Mouse (Mus musculus): ENCODE measurements at regions not wholly inside any gene's neighbourhood (a gene's known extent, or its start where the extent isn't known, plus 50 kb on each side); places are given as distances from the start of the nearest gene placed in this dataset.

DNA sequence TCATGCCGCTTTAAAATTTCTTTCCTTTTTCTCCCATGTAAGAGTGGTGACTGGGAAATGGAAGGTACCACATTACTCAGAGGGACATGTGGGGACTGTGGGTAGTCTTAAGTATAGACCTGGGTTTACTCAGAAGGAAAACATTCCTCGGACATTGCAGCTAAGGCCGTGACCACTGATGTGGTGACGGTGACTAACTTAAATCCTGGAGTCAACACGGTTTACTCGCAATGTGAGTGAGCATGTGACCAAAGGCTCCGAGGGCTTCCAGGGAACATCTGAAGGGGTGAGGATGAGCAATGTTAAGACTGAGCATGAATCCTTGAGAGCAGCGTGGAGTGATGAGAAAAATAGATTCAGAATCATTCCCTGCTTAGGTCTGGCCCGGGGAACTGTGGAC lies 133.1 kb upstream of the Adamts5 start:
- no peak for DNase-seq
- no peaks in the 10 kb centered on the region for H3K4me1 ChIP-seq (ENCODE audit: control insufficient read depth, insufficient read depth, low read length)
- H3K27ac ChIP-seq (ENCODE audit: insufficient read depth, low read length) = no peak overlapping the region
- no peak overlapping the region for H3K4me3 ChIP-seq (replicated peaks; ENCODE audit: insufficient read depth, low read depth, low read length)
- WGBS = 91% methylated on average over 9 of the region's 9 CpGs
- TF ChIP-seq CTCF (IDR thresholded peaks at IDR 0.05; ENCODE audit: borderline replicate concordance, insufficient read depth, low read depth, low read length) (no peak), POLR2A (IDR thresholded peaks at IDR 0.05; ENCODE audit: borderline replicate concordance, insufficient read depth, low read length) (no peak)
- H3K27me3 ChIP-seq (ENCODE audit: control insufficient read depth, insufficient read depth, low read length) = no peaks in the 10 kb centered on the region

DNA sequence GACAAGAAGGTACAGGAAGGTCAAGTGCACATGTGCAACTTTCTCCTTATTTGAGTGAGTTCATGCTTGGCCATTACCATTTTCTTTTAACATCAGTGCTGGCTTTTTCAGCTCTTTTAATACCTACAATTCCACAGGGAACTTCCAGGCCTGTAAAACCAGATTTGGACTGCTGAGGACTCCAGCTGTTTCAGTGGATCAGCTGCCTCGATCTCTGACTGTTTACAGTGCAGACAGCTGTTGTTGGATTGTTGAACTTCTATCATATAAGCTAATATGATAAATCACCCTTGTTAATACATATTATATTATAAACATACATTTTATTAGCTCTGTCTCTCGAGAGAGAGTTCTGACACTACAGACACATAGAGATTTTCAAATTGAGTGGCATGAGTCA lies 126.1 kb upstream of the Adamts5 start:
- Histone ChIP-seq H3K4me3 (replicated peaks; ENCODE audit: insufficient read depth, low read depth, low read length) (no peak overlapping the region), H3K4me1 (ENCODE audit: control insufficient read depth, insufficient read depth, low read length) (no peaks in the 10 kb centered on the region), H3K27ac (ENCODE audit: insufficient read depth, low read length) (no peak overlapping the region), H3K27me3 (ENCODE audit: control insufficient read depth, insufficient read depth, low read length) (no peaks in the 10 kb centered on the region)
- DNase-seq = no peak
- no peak for TF ChIP-seq CTCF (IDR thresholded peaks at IDR 0.05; ENCODE audit: borderline replicate concordance, insufficient read depth, low read depth, low read length)
- no peak for TF ChIP-seq POLR2A (IDR thresholded peaks at IDR 0.05; ENCODE audit: borderline replicate concordance, insufficient read depth, low read length)
- WGBS = 53% methylated on average over 2 of the region's 2 CpGs

DNA sequence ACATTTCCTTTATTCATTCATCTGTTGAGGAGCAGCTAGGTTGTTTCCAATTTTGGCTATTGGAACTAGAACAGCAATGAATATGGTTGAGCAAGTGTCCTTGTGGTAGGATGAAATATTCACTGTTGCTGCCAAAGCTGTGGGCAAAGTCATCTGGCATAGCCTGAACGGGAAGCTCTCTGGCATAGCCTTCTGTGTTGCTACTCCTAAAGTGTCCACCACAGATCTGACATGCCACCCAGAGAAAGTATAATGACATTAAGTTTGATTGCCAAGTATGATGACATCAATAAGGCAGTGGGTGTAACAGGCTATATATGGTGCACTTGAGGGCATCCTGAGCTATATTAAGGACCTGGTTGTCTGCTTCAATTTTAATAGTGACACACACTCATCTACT lies 113.7 kb upstream of the Adamts5 start:
- no peak for TF ChIP-seq CTCF (IDR thresholded peaks at IDR 0.05; ENCODE audit: borderline replicate concordance, insufficient read depth, low read depth, low read length)
- TF ChIP-seq POLR2A (IDR thresholded peaks at IDR 0.05; ENCODE audit: borderline replicate concordance, insufficient read depth, low read length) = no peak
- 13% methylated on average over 1 of the region's 1 CpGs for WGBS
- Histone ChIP-seq H3K4me3 (replicated peaks; ENCODE audit: insufficient read depth, low read depth, low read length) (no peak overlapping the region), H3K27me3 (ENCODE audit: control insufficient read depth, insufficient read depth, low read length) (no peaks in the 10 kb centered on the region), H3K27ac (ENCODE audit: insufficient read depth, low read length) (no peak overlapping the region), H3K4me1 (ENCODE audit: control insufficient read depth, insufficient read depth, low read length) (no peaks in the 10 kb centered on the region)
- DNase-seq = peak in 1 of 2 experiments; percentile 18

DNA sequence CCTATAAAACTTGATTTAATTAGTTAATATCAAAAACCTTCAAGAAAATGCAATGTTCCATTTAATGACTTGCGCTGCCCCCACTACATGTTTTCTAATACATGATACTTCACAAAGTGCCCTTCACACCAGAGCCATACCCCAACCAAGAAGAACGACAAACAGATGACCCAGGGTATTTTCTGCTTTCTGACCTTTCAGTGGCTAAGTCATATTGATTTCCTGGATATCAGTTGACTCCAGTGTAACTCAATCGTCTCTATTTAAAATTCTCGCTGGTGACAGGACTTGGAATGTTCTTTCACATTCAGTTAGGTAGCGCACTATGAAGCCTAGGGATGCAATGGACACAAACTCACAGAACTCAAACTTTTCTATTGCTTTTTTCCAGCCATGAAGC lies 109.4 kb upstream of the Adamts5 start:
- 88% methylated on average over 5 of the region's 5 CpGs for WGBS
- no peaks in the 10 kb centered on the region for H3K27me3 ChIP-seq (ENCODE audit: control insufficient read depth, insufficient read depth, low read length)
- no peak for TF ChIP-seq POLR2A (IDR thresholded peaks at IDR 0.05; ENCODE audit: borderline replicate concordance, insufficient read depth, low read length)
- TF ChIP-seq CTCF (IDR thresholded peaks at IDR 0.05; ENCODE audit: borderline replicate concordance, insufficient read depth, low read depth, low read length) = no peak

DNA sequence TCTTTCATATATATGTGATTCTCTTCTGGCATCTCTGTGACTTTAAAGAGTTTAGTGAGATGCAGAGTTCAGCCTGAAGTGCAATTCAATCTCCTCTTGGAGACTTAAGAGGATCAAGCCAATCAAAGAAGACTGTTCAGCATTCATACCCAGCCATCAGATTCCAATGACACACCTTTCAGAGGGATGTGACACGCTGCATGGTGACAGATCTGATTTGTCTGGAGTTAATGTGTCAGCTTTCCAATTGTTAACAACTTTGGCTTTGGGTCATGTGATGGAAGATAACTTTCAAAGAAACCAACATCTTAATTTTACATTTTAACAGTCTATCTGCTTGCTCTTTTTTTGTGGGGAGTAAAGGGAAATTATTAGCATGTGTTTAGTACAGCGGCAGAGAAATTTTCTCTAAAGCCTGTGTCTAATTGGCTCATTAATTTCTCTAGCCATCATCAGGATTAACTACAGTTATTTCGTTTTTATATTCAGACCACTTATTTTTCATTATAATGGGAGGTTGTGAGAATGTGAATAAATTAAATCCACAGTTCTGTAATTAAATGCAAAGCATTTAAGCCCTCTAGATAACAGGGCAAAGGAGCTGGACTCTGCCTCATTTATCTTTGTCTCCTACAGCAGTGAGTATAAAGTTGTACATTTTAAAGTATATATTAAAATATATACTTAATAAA lies 108.2 kb upstream of the Adamts5 start:
- no peak for TF ChIP-seq CTCF (IDR thresholded peaks at IDR 0.05; ENCODE audit: borderline replicate concordance, insufficient read depth, low read depth, low read length)
- no peak for TF ChIP-seq POLR2A (IDR thresholded peaks at IDR 0.05; ENCODE audit: borderline replicate concordance, insufficient read depth, low read length)
- Histone ChIP-seq H3K27me3 (ENCODE audit: control insufficient read depth, insufficient read depth, low read length) (no peaks in the 10 kb centered on the region), H3K4me1 (ENCODE audit: control insufficient read depth, insufficient read depth, low read length) (no peaks in the 10 kb centered on the region), H3K27ac (ENCODE audit: insufficient read depth, low read length) (no peak overlapping the region), H3K4me3 (replicated peaks; ENCODE audit: insufficient read depth, low read depth, low read length) (no peak overlapping the region)
- DNase-seq = no peak
- WGBS = 61% methylated on average over 3 of the region's 3 CpGs

More for the DNA sequence above, 109.4 kb upstream of the Adamts5 start:
- H3K27ac ChIP-seq (ENCODE audit: insufficient read depth, low read length) = no peak overlapping the region
- no peak for DNase-seq
- no peaks in the 10 kb centered on the region for H3K4me1 ChIP-seq (ENCODE audit: control insufficient read depth, insufficient read depth, low read length)
- H3K4me3 ChIP-seq (replicated peaks; ENCODE audit: insufficient read depth, low read depth, low read length) = no peak overlapping the region

DNA sequence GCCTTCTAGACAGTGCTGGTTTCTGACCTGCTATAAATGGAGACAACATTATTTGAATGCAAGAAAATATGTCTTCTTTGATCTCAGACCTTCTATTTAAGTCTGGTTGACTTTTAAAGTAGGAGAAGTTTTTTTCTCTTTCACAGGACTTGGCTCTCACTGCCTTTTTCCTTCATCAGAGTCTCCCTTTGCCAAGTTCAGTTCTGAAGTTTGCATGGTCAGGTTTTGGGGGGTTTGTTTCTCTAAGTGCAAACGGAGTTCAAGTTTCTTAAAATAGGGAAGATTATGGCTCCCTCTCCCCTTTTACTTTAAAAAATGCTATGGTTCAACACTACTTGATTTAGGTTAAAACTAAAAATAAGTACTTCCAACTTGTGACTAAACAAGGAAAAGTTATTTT lies 106.2 kb upstream of the Adamts5 start:
- Histone ChIP-seq H3K27me3 (ENCODE audit: control insufficient read depth, insufficient read depth, low read length) (no peaks in the 10 kb centered on the region), H3K4me1 (ENCODE audit: control insufficient read depth, insufficient read depth, low read length) (no peaks in the 10 kb centered on the region), H3K27ac (ENCODE audit: insufficient read depth, low read length) (no peak overlapping the region), H3K4me3 (replicated peaks; ENCODE audit: insufficient read depth, low read depth, low read length) (no peak overlapping the region)
- 64% methylated on average over 1 of the region's 1 CpGs for WGBS
- no peak for DNase-seq
- TF ChIP-seq CTCF (IDR thresholded peaks at IDR 0.05; ENCODE audit: borderline replicate concordance, insufficient read depth, low read depth, low read length) (no peak), POLR2A (IDR thresholded peaks at IDR 0.05; ENCODE audit: borderline replicate concordance, insufficient read depth, low read length) (no peak)

DNA sequence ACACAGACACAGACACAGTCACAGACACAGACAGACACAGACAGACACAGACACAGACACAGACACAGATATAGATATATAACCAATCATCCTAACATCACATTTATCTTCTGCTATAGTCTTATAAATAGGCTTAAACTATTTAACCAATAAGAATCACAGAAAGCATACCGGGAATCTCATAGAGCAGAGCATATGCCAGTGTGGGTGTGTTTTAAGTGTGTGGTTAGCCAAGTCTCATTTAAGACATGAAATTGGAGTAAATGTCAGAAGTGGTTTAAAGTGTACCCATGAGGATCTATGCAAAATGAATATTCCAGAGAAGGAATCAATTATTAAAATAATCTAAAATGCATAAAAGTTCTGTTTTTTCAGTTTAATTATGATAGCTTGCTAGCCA lies 99.2 kb upstream of the Adamts5 start:
- no peak overlapping the region for H3K4me3 ChIP-seq (replicated peaks; ENCODE audit: insufficient read depth, low read depth, low read length)
- DNase-seq = no peak

DNA sequence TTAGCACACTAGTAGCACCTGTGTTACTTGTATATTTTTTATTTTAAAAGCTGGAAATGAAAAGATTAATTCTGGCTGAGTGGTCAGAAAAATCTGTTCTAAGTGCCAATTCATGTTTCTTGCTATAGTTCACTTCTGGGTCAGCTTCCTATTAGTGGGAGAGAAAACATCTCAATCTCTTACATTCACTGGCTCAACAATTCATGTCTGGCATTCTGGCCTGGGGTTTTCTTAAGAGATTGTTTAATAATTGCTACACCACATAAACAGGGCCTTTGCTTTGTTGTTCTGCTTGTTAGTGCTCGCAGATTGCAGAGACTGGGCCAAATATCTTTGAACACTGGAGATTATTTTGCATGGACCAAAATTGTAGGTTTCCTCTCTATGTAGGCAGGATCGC lies 84.2 kb upstream of the Adamts5 start:
- Histone ChIP-seq H3K27me3 (ENCODE audit: control insufficient read depth, insufficient read depth, low read length) (no peaks in the 10 kb centered on the region), H3K4me1 (ENCODE audit: control insufficient read depth, insufficient read depth, low read length) (no peaks in the 10 kb centered on the region), H3K27ac (ENCODE audit: insufficient read depth, low read length) (no peak overlapping the region), H3K4me3 (replicated peaks; ENCODE audit: insufficient read depth, low read depth, low read length) (no peak overlapping the region)
- TF ChIP-seq POLR2A (IDR thresholded peaks at IDR 0.05; ENCODE audit: borderline replicate concordance, insufficient read depth, low read length) = no peak
- no peak for TF ChIP-seq CTCF (IDR thresholded peaks at IDR 0.05; ENCODE audit: borderline replicate concordance, insufficient read depth, low read depth, low read length)
- no peak for DNase-seq
- WGBS = 64% methylated on average over 2 of the region's 2 CpGs

More for the DNA sequence above, 99.2 kb upstream of the Adamts5 start:
- no peak overlapping the region for H3K27ac ChIP-seq (ENCODE audit: insufficient read depth, low read length)
- H3K27me3 ChIP-seq (ENCODE audit: control insufficient read depth, insufficient read depth, low read length) = no peaks in the 10 kb centered on the region
- H3K4me1 ChIP-seq (ENCODE audit: control insufficient read depth, insufficient read depth, low read length) = no peaks in the 10 kb centered on the region
- TF ChIP-seq POLR2A (IDR thresholded peaks at IDR 0.05; ENCODE audit: borderline replicate concordance, insufficient read depth, low read length) = no peak
- no peak for TF ChIP-seq CTCF (IDR thresholded peaks at IDR 0.05; ENCODE audit: borderline replicate concordance, insufficient read depth, low read depth, low read length)
- WGBS = 80% methylated on average over 1 of the region's 1 CpGs
